Mouse (Mus musculus) E14TG2a.4 (cell line): ENCODE data around the gene 4933405L10Rik.

Experiments used
- H3K27me3 ChIP-seq: 2 replicates; pipeline ENCODE4 v1.6.1; 2014; ENCODE audit warnings: low read length, control low read depth; ENCODE audit not compliant: insufficient read depth
- H3K36me3 ChIP-seq: 2 replicates; pipeline ENCODE4 v1.6.1; 2014; ENCODE audit warnings: low read length, control low read depth; ENCODE audit not compliant: insufficient read depth
- H3K4me1 ChIP-seq: replicated peaks from 2 replicates; pipeline ENCODE4 v1.6.1; 2014; ENCODE audit warnings: low read depth, low read length, control low read depth
- H3K4me3 ChIP-seq: replicated peaks from 2 replicates; pipeline ENCODE4 v1.5.1; 2014; ENCODE audit warnings: mild to moderate bottlenecking, low read length
- H3K9me3 ChIP-seq: 2 replicates; pipeline ENCODE4 v1.6.1; 2014; ENCODE audit warnings: low read length, control low read depth
- CTCF ChIP-seq: conservative IDR thresholded peaks from 2 replicates; pipeline ENCODE4 v1.5.1; 2014; ENCODE audit warnings: low read length
- NANOG ChIP-seq: IDR thresholded peaks from 2 replicates; pipeline ENCODE4 v1.6.1; 2014; ENCODE audit warnings: borderline replicate concordance, low read length, mixed read lengths
- POU5F1 ChIP-seq: IDR thresholded peaks from 2 replicates; pipeline ENCODE4 v1.6.1; 2014; ENCODE audit warnings: low read length, borderline replicate concordance

4933405L10Rik gene

DNA sequence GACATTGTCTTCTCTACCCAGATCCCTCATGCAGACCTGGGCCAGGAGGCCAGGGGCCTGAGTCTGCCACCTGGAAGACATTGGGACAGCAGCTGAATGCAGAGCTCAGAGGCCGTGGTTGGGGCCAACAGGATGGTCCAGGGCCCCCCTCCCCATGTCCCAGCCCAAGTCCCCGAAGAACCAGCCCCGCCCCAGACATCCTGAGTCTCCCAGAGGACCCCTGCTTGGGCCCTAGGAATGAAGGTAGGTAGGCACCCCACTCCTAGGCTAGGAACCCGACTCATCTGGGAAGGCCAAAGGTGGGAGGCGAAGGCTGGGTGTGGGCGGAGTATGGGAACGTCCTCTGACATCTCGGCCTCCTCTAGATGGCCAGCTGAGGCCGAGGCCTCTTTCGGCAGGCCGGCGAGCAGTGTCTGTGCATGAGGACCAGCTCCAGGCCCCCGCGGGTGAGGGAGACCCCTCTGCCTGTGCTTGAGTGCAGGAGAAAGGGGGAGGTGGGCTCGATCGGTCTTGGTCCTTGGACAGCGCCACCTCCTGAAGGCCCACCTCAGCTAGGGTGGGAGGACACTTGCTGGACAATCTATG, 10.2 kb upstream of the 4933405L10Rik start:
- TF ChIP-seq CTCF (no peak), NANOG (no peak), POU5F1 (no peak)
- Histone ChIP-seq H3K9me3 (peaks cover 7% of the 10 kb centered on the region; the same call in 1 of the 2 replicates), H3K4me1 (peaks cover 46% of the 10 kb centered on the region), H3K4me3 (no peak overlapping the region), H3K36me3 (peaks cover 51% of the 10 kb centered on the region), H3K27me3 (peaks cover 49% of the 10 kb centered on the region)

DNA sequence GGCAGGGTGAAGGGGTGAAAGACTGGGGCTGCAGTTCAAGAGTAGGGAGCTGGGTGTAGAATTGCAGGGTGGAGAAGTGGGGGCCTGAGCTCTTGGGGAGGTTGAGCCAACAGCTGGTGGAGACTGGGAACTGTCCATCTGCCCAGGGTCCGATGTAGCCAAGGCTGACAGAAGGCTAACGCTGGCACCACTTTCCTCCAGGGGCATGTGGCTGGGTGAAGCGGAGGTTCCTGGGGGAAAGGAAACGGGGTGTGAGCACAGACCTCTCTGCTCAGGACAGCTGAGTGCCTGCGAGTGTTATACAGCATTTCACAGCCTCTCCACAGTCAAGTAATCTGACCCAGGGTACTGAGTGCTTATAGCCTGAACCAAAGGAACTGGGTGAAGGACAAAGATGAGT, 8.7 kb upstream of the 4933405L10Rik start:
- no peaks in the 10 kb centered on the region for H3K9me3 ChIP-seq
- no peak overlapping the region for H3K4me3 ChIP-seq
- no peak for TF ChIP-seq POU5F1
- TF ChIP-seq CTCF = no peak
- TF ChIP-seq NANOG = no peak
- H3K27me3 ChIP-seq = peaks cover 37% of the 10 kb centered on the region
- peaks cover 56% of the 10 kb centered on the region for H3K4me1 ChIP-seq
- H3K36me3 ChIP-seq = peaks cover 56% of the 10 kb centered on the region

GRCm38 (mm10) chr8:105699488-105700215, 7.8 kb upstream of the 4933405L10Rik start:
- Histone ChIP-seq H3K9me3 (no peaks in the 10 kb centered on the region), H3K4me1 (peaks cover 59% of the 10 kb centered on the region), H3K4me3 (peak overlapping the region; percentile 93), H3K36me3 (peaks cover 64% of the 10 kb centered on the region), H3K27me3 (peaks cover 29% of the 10 kb centered on the region)
- TF ChIP-seq CTCF (no peak), POU5F1 (no peak), NANOG (no peak)

GRCm38 (mm10) chr8:105700566-105700965, 6.9 kb upstream of the 4933405L10Rik start:
- Histone ChIP-seq H3K4me1 (peaks cover 57% of the 10 kb centered on the region), H3K36me3 (peaks cover 66% of the 10 kb centered on the region), H3K4me3 (peak overlapping the region; percentile 93), H3K27me3 (peaks cover 20% of the 10 kb centered on the region), H3K9me3 (no peaks in the 10 kb centered on the region)
- TF ChIP-seq CTCF = no peak
- no peak for TF ChIP-seq NANOG
- no peak for TF ChIP-seq POU5F1

DNA sequence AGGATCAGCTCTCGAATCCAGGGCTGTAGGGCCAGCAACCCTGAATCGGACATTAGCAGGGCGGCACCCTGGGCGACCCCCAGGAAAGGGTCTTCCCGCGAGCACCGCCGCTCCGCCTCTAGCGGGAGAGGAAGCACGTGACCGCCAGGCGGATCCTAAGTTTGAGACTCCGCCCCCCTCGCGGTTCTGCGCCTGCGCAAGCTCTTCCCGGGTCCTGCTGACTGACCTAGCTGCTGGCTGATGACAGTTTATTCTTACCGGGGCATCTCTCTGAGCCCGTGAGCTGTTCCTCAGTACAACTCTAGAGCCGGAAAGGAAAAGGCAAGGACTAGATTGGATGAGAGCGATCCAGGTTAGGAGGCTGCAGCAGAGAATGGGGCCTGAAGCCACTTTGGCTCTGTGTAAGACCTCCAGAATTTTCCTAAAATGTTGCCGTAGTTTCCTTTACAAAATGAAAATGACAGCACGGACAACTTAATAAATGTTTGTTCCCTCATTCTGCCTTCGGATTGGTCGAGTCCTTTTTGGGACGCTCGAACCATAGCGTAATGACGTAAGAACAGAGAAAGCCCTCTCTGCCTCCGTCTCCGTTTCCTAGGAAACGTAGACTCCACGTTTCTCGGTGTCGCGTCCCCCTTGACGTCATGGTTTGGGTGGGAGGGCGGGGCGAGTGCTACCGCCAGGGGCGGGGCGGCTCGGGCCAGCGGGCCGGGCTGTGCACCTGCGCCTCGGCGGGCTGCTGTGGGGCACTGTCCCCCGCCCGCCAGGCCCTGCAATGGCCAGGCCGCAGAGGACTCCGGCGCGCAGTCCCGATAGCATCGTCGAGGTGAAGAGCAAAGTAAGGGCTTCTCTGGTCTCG, 6.3 kb upstream of the 4933405L10Rik start, which contains the start of the genes Acd and Pard6a:
Gene Acd, minus strand, starts transcription at position 137 of the 859 bp plus-strand sequence.
Gene Pard6a, plus strand, starts transcription at position 183 of the 859 bp plus-strand sequence.
- H3K4me3 ChIP-seq = peak within 1 kb of the TSS; percentile 93
- H3K36me3 ChIP-seq = peaks cover 65% of the 10 kb centered on the region
- TF ChIP-seq CTCF = no peak
- H3K4me1 ChIP-seq = peaks cover 57% of the 10 kb centered on the region
- H3K9me3 ChIP-seq = no peaks in the 10 kb centered on the region
- peaks cover 15% of the 10 kb centered on the region; the same call in 1 of the 2 replicates for H3K27me3 ChIP-seq

GRCm38 (mm10) chr8:105702001-105702401, 5.5 kb upstream of the 4933405L10Rik start:
- peaks cover 65% of the 10 kb centered on the region for H3K4me1 ChIP-seq
- no peak for TF ChIP-seq CTCF
- no peak for TF ChIP-seq NANOG
- TF ChIP-seq POU5F1 = no peak
- H3K4me3 ChIP-seq = peak overlapping the region; percentile 93
- peaks cover 61% of the 10 kb centered on the region for H3K36me3 ChIP-seq
- H3K27me3 ChIP-seq = peaks cover 9% of the 10 kb centered on the region; the same call in 1 of the 2 replicates
- no peaks in the 10 kb centered on the region for H3K9me3 ChIP-seq

GRCm38 (mm10) chr8:105702731-105703415, 4.6 kb upstream of the 4933405L10Rik start:
- H3K9me3 ChIP-seq = no peaks in the 10 kb centered on the region
- peaks cover 6% of the 10 kb centered on the region; the same call in 1 of the 2 replicates for H3K27me3 ChIP-seq
- peaks cover 66% of the 10 kb centered on the region for H3K4me1 ChIP-seq
- H3K4me3 ChIP-seq = 0 out of 2 replicates have a peak overlapping the region, but pooled peaks have one; percentile 93
- peaks cover 53% of the 10 kb centered on the region for H3K36me3 ChIP-seq
- TF ChIP-seq POU5F1 (no peak), CTCF (no peak), NANOG (no peak)
